Mouse (Mus musculus) right cerebral cortex, adult 2 months (tissue): ENCODE measurements at regions not wholly inside any gene's neighbourhood (a gene's known extent, or its start where the extent isn't known, plus 50 kb on each side); places are given as distances from the start of the nearest gene placed in this dataset.
A peak's percentile ranks its signal among the peaks of the same experiment; 100 is the strongest.
"Not testable (repeated sequence)": the region's sequence is repeated elsewhere in the genome, so short reads cannot be mapped to it uniquely, and the experiment has no call there.

Experiments used
- DNase-seq, 2 experiments: peaks; one replicate each; pipeline ENCODE4 v3.0.0; 2021 to 2022; ENCODE audit warnings: low spot score in 2 of 2

- DNase-seq: no peak
These were observed 270.4 kb upstream of the Dcbld2 start for GRCm38 (mm10) chr16:58137728-58138279.

- no peak for DNase-seq
These were observed 261.8 kb upstream of the Dcbld2 start for GRCm38 (mm10) chr16:58146479-58146878.

DNA sequence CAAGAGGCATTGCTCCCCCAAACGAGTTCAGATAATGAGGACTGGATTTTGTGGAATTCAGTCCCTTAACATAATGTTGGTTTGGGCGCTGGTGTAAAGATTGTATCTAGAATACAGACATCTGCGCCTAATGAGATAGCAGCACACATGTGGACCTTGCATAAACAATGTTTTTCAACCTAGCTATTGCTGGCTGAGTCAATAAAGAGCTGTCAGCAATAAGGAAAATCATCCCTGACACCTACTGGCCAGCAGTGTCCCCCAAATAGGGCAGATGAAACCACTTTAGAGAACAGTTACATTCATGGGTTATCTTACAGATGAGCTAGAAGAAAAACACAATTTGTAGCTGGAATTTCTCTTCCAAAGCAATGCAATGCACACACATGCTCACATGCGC, 252.7 kb upstream of the Dcbld2 start:
- DNase-seq: no peak

- DNase-seq: no peak
These were observed 229.4 kb upstream of the Dcbld2 start for GRCm38 (mm10) chr16:58178744-58179401.

GRCm38 (mm10) chr16:58179981-58180380, 228.3 kb upstream of the Dcbld2 start:
- DNase-seq: not testable (repeated sequence)

GRCm38 (mm10) chr16:58194619-58195497, 213.4 kb upstream of the Dcbld2 start:
- DNase-seq: no peak

- no peak for DNase-seq
These were observed 196.4 kb upstream of the Dcbld2 start for GRCm38 (mm10) chr16:58211872-58212271.

GRCm38 (mm10) chr16:58234686-58235085, 173.6 kb upstream of the Dcbld2 start:
- no peak for DNase-seq

- DNase-seq: no peak
These were observed 171.4 kb upstream of the Dcbld2 start for GRCm38 (mm10) chr16:58236857-58237256.

GRCm38 (mm10) chr16:58276281-58276680, 132.0 kb upstream of the Dcbld2 start:
- no peak for DNase-seq

DNA sequence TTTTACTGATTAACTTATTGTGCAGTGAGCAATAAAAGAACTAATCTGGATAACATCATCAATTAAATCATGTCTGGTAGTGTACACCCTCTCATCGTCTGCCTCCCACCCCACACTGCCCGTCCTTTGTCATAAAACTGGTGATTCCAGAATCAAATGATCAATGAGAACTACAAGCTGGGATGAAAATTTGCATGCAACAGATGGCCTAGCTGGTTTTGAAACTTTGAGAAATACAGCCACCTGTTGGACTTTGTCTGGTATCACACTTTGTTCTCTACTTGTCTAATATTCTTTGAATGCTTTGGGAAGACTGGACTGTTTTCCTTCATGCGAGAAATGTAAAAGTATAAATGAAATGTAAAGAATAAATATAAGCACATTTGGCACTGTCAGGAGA, 126.8 kb upstream of the Dcbld2 start:
- no peak for DNase-seq

- no peak for DNase-seq
These were observed 113.8 kb upstream of the Dcbld2 start for GRCm38 (mm10) chr16:58294457-58294856.

- no peak for DNase-seq
These were observed 113.1 kb upstream of the Dcbld2 start for GRCm38 (mm10) chr16:58295128-58295527.

- DNase-seq: peak; percentile 66 to 81
These were observed 108.7 kb upstream of the Dcbld2 start for GRCm38 (mm10) chr16:58299495-58299894.

DNA sequence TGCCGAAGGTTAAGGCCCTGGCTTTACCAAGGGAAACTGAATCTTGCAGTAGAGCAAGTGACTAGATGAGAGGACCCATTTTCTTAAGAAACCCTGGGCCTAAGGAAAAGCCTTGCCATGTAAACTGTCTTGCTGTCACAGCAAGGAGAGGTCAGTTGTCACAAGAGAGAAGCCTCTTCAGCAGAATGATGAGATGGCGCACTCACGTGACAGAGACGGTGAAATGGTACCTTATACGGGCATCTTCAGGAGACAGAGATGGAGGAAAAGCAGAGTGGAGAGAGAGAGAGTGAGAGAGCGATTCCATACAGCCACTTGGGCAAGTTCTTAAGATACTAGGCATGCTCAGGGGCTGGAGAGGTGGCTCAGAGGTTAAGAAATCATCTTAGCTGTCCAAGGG, 108.1 kb upstream of the Dcbld2 start:
- no peak for DNase-seq

DNA sequence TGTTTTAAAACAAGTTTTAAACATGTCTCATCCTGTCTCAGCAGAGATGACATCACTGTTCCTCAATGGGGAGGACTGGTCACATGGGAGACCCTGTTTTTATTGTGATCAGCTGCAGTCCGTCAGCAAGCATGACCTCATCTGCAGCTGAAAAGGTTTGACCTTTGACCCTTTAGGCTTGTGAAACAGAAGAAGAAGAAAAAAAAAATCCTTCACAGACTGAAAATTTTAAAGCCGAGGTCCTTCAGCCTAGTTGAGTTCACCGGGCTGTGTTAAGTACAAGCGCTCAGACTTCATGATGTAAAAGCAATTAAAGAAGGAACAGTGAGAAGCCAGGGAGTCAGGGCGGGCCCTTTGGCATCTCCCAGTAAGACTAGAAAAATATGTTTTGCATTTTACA, 104.7 kb upstream of the Dcbld2 start:
- no peak for DNase-seq

DNA sequence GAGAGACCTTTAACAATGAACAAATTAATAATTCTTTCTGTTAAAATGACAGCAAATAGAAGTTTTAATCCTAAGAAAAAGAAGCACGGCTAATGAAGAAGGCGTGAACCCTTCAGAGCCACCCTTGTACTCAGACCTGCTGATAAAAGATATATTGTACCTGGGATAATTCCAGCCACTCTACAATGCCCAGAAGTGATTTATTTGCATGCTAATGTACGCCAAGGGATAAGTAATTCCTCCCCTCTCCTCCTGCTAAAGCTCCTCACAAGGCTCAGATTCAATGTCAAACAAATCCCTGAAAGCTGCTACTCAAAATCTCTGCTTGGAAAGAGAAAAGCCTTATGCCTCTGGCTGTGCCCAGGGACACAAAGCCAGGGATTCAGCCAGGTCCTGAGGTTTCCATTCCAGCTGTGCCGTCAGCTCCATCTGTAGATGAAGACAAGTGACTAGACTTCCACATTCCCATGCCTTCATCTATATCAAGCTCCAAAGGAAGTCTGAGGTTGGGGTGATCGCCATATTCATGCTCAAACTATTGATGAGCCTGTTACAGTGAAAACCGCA, 91.3 kb upstream of the Dcbld2 start:
- no peak for DNase-seq

DNA sequence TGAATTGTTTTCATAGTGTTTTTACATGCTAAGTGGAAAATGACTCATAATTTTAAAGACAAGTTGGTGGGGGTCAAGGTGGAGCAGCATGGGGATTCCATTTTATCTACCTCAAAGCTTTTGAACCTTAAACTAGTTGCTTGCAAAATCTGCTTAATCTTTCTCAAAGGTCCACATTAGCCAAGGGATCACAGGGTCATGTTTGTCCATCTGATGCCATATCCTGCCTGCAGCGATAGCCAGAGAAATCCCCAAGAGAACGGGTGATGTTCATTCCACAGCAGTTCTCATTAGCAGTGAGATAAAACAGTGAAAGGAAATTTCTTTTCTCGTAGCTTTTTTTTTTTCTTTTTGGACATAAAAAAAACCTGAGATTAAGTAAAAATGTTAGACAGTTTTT, 77.2 kb upstream of the Dcbld2 start:
- DNase-seq: no peak

DNA sequence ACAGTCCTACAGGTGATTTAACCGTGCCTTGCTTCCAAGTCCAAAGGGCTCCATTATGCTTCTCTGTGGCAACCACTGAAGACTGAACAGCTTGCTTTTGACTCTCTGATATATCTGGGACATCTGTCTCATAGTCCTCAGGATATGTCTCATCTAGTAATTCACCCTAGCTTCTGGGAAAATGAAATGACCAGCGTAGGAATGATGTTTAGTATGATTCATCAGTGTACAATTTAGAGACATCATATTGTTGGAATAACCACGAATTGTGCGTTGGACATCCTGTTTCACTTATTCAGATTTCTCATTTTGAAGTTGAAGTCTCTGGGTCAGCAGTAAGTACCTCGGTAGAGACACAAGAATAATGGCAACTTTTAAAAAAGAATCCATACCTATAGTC, 64.3 kb upstream of the Dcbld2 start:
- DNase-seq: no peak

DNA sequence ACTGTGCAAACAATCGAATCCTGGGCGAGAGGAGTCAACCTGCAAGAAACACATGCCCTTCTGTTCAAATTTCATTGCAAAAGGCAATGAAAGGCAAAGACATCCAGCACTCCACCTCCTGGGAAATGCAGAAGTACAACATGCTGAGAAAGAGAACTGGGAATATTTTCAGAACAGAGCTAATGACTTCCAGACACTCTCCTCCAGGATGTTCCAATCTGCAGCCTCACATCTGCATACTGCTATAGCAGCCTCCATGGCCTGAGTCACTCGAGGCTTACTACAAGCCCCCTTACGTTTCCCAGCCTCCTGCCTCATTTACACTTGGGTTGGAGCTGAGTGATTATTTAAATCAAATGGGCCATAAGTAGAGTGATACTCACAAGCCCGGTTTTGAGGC, 58.9 kb upstream of the Dcbld2 start:
- no peak for DNase-seq

- no peak for DNase-seq
These were observed 58.4 kb upstream of the Dcbld2 start for GRCm38 (mm10) chr16:58349802-58350201.

DNA sequence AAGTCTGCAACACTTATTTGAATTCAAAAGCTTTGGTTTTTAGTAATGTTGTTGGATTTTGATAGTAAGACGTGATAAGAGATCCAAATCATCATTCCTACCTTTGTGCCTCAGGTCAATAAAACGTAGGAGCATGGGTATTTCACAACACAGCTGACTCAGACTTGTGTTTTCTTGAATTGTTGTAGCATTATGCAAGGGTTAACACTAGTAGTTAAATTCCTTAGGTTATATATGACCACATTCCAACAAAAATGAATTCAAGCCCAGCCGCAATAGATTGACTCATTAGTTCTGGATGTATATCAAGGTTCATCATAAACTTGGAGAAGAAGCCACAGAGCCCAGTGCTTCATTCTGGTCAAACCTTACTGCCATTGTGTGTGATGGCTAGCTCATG, 56.1 kb upstream of the Dcbld2 start:
- no peak for DNase-seq

DNA sequence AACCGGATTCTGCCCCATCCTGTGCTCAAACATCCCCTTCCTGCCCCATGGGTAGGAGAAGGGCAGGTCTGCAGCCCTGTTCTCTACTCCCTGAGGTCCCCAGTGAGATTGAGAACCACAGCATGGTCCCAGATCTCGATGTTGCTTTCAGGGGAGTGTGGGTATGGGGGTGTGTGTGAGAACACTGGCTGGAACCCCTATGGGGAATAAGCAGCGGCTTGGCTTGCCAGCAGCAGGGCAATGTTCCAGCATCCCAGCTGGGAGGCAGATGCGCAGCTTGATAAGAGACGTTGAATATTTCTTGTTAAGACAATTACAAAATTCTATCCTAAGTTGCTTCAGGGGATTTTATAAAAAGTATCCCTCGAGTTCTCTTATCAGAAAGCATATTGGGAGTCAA, 53.7 kb upstream of the Dcbld2 start:
- DNase-seq: peak in 1 of 2 experiments; percentile 8
